Mouse (Mus musculus) forebrain, embryonic 10.5 days (tissue): ENCODE results near the gene Cypt4. TPM values are rescaled to one million over a fixed set of nuclear protein-coding genes. Genes with fewer than 3 reads are reported as not detected.
"Not testable (repeated sequence)": the region's sequence is repeated elsewhere in the genome, so short reads cannot be mapped to it uniquely, and the experiment has no call there.

Experiments
- DNase-seq: peaks from one replicate; pipeline ENCODE4 v3.0.0-alpha.2; 2017; ENCODE audit warnings: low spot score; ENCODE audit errors: extremely low spot score
- H3K27ac ChIP-seq: fragments of 300-500 bp; sonication (generic); 2 replicates; pipeline ENCODE4 v1.5.1; 2016; ENCODE audit warnings: mild to moderate bottlenecking
- H3K27me3 ChIP-seq: fragments of 300-500 bp; sonication (generic); 2 replicates; pipeline ENCODE4 v1.6.1; 2016; ENCODE audit warnings: mild to moderate bottlenecking; ENCODE audit not compliant: poor library complexity, severe bottlenecking
- H3K36me3 ChIP-seq: fragments of 300-500 bp; sonication (generic); replicated peaks from 2 replicates; pipeline ENCODE4 v1.6.1; 2016; ENCODE audit warnings: mild to moderate bottlenecking, moderate library complexity
- H3K4me1 ChIP-seq: fragments of 300-500 bp; sonication (generic); 2 replicates; pipeline ENCODE4 v1.6.1; 2016
- H3K4me3 ChIP-seq: fragments of 300-500 bp; sonication (generic); 2 replicates; pipeline ENCODE4 v1.5.1; 2016; ENCODE audit warnings: mild to moderate bottlenecking, moderate library complexity
- H3K9me3 ChIP-seq: fragments of 300-500 bp; sonication (generic); 2 replicates; pipeline ENCODE4 v1.6.1; 2016; ENCODE audit warnings: mild to moderate bottlenecking, moderate library complexity
- WGBS: fragments of 180-500 bp; shearing (Covaris S2); methylation state at CpG from one replicate; pipeline ENCODE4 v1.1.7; 2016; 5-methylcytosine and 5-hydroxymethylcytosine counted together
- polyA plus RNA-seq: library from polyadenylated mRNA; unstranded; fragments of >200 nt; fragmentation: Nextera tagmentation; extraction: Ambion mirVana; gene quantifications from 2 replicates; pipeline ENCODE4 v1.2.1, GENCODE M21; 2016

The Cypt4 gene
- polyA plus RNA-seq = not detected in 2 replicates

DNA sequence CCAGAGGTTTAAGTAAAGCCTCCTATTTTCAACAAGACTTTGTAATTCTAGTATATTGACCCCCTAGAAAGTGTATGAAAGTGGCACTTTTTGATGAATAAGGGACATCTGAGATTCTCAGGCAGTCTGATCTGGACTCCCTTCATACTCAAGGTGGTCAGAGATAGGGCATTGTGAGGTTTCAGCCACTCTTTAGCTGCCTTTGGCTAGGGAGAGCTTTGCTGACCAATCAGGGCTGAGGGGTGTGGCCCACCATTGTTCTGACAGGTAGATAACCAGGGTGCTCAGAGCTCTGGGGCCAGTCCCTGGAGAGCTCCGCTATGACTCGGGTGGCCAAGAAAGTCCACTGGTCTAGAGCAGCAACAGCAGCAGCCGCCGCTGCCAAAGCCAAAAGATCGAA lies at the start of gene Cypt4:
Gene Cypt4 (plus strand): TSS at position 301 of the 400 bp plus-strand sequence.
- Histone ChIP-seq H3K27me3 (no peaks in the 10 kb centered on the region), H3K27ac (no peak within 1 kb of the TSS), H3K36me3 (no peaks in the 10 kb centered on the region), H3K4me1 (no peaks in the 10 kb centered on the region), H3K9me3 (no peaks in the 10 kb centered on the region), H3K4me3 (no peak within 1 kb of the TSS)
- WGBS = 95% methylated on average over 5 of the region's 5 CpGs
- DNase-seq = no peak

DNA sequence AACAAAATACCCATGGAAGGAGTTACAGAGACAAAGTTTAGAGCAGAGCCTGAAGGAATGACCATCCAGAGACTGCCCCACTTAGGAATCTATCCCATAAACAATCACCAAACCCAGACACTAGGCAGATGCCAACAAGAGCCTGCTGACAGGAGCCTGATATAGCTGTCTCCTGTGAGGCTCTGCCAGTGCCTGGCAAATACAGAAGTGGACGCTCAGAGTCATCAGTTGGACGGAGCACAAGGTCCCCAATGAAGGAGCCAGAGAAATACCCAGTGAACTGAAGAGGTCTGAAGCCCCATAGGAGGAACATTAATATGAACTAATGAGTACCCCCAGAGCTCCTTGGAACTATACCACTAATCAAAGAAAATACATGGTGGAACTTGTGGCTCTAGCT lies 12.3 kb downstream of the Cypt4 start:
- H3K27ac ChIP-seq, H3K27me3 ChIP-seq, H3K36me3 ChIP-seq, DNase-seq, H3K4me3 ChIP-seq, H3K4me1 ChIP-seq, H3K9me3 ChIP-seq: not testable (repeated sequence)
- 95% methylated on average over 2 of the region's 2 CpGs for WGBS

Other genes starting within 250 kb of the Cypt4 start
- 9.7 and 10.0 TPM in 2 replicates for gene Dpy19l1, start 122.1 kb upstream of the Cypt4 start, polyA plus RNA-seq
- gene Dpy19l2, start 71.1 kb downstream of the Cypt4 start, polyA plus RNA-seq = 0.14 and 0.25 TPM in 2 replicates
- gene Tbx20, start 149.1 kb downstream of the Cypt4 start, polyA plus RNA-seq = 0.25 and 0.34 TPM in 2 replicates